Mouse (Mus musculus) cerebellum, adult 2 months (tissue): Measurements from ENCODE around the gene Dtx1.

Source experiments
- CTCF ChIP-seq: fragments of 200-500 bp; IDR thresholded peaks from 2 replicates; pipeline ENCODE4 v1.5.1; 2011; ENCODE audit warnings: low read depth, mild to moderate bottlenecking, control low read depth, low read length, moderate library complexity, borderline replicate concordance; ENCODE audit not compliant: insufficient read depth
- POLR2A ChIP-seq: fragments of 200-500 bp; IDR thresholded peaks from 2 replicates; pipeline ENCODE4 v1.6.1; 2011; ENCODE audit warnings: low read length, control low read depth, borderline replicate concordance; ENCODE audit not compliant: insufficient read depth

- TF ChIP-seq CTCF (no peak), POLR2A (no peak)
These were observed 12.8 kb downstream of the Dtx1 start for GRCm38 (mm10) chr5:120698801-120699391.
